Mouse (Mus musculus) lung, embryonic 16.5 days (tissue): Measurements from ENCODE around the gene Mfng. TPM values are rescaled to one million over a fixed set of nuclear protein-coding genes. Genes with fewer than 3 reads are reported as not detected.

Source experiments
- ATAC-seq: fragments of 200-750 bp; cut with Nextera tagmentation; 2 replicates; pipeline ENCODE4 v1.8.0; 2017; ENCODE audit warnings: low read depth, mild to moderate bottlenecking, moderate library complexity
- H3K27ac ChIP-seq: fragments of 300-500 bp; sonication (generic); 2 replicates; pipeline ENCODE4 v1.5.1; 2014; ENCODE audit warnings: mild to moderate bottlenecking, control low read depth, low read length
- H3K27me3 ChIP-seq: fragments of 300-500 bp; sonication (generic); 2 replicates; pipeline ENCODE4 v1.6.1; 2014; ENCODE audit warnings: low read depth, low read length, mixed read lengths; ENCODE audit not compliant: control insufficient read depth, insufficient read depth
- H3K36me3 ChIP-seq: fragments of 300-500 bp; sonication (generic); 2 replicates; pipeline ENCODE4 v1.6.1; 2014; ENCODE audit warnings: low read length; ENCODE audit not compliant: control insufficient read depth, insufficient read depth
- H3K4me1 ChIP-seq: fragments of 300-500 bp; sonication (generic); replicated peaks from 2 replicates; pipeline ENCODE4 v1.6.1; 2014; ENCODE audit warnings: low read length, mixed read lengths; ENCODE audit not compliant: control insufficient read depth, insufficient read depth
- H3K4me2 ChIP-seq: fragments of 300-500 bp; sonication (generic); 2 replicates; pipeline ENCODE4 v1.6.1; 2014; ENCODE audit warnings: low read depth, low read length, control low read depth
- H3K4me3 ChIP-seq: fragments of 300-500 bp; sonication (generic); 2 replicates; pipeline ENCODE4 v1.5.1; 2014; ENCODE audit warnings: mild to moderate bottlenecking, low read length, control low read depth
- H3K9ac ChIP-seq: fragments of 300-500 bp; sonication (generic); 2 replicates; pipeline ENCODE4 v1.6.1; 2014; ENCODE audit warnings: low read length, control low read depth
- H3K9me3 ChIP-seq: fragments of 300-500 bp; sonication (generic); 2 replicates; pipeline ENCODE4 v1.6.1; 2016; ENCODE audit warnings: low read length; ENCODE audit not compliant: control insufficient read depth
- WGBS: fragments of 180-500 bp; shearing (Covaris S2); extraction: QIAGEN DNeasy Blood & Tissue Kit; methylation state at CpG from one replicate; pipeline ENCODE4 v1.1.7; 2014; 5-methylcytosine and 5-hydroxymethylcytosine counted together
- polyA plus RNA-seq: library from polyadenylated mRNA; unstranded; fragments of >200 nt; fragmentation: Nextera tagmentation; extraction: Ambion mirVana; gene quantifications from 2 replicates; pipeline ENCODE4 v1.2.1, GENCODE M21; 2015

Gene Mfng
- 40.8 and 43.1 TPM in 2 replicates for polyA plus RNA-seq

- peak; percentile 83 for ATAC-seq
- Histone ChIP-seq H3K36me3 (peaks cover 12% of the 10 kb centered on the region), H3K27ac (peak within 1 kb of the TSS; percentile 81), H3K9me3 (peaks cover 6% of the 10 kb centered on the region), H3K4me3 (peak within 1 kb of the TSS; percentile 49), H3K27me3 (no peaks in the 10 kb centered on the region), H3K4me1 (peaks cover 4% of the 10 kb centered on the region; the same call in 1 of the 2 replicates), H3K9ac (peak within 1 kb of the TSS; percentile 66), H3K4me2 (peak within 1 kb of the TSS; percentile 51)
- WGBS: 3% methylated on average over 5 of the region's 11 CpGs
Observed at GRCm38 (mm10) chr15:78773290-78773729, at the start of gene Mfng. Gene Mfng (minus strand): TSS chr15:78773475.

- H3K4me3 ChIP-seq: no peak overlapping the region
- ATAC-seq: no peak; the same call in 1 of the 2 replicates
- H3K36me3 ChIP-seq: no peaks in the 10 kb centered on the region
- H3K4me2 ChIP-seq: no peak overlapping the region
- no peak overlapping the region for H3K9ac ChIP-seq
- H3K27ac ChIP-seq: peak overlapping the region; percentile 70
- H3K9me3 ChIP-seq: no peaks in the 10 kb centered on the region
- no peaks in the 10 kb centered on the region for H3K27me3 ChIP-seq
- 62% methylated on average over 6 of the region's 6 CpGs for WGBS
- peaks cover 9% of the 10 kb centered on the region for H3K4me1 ChIP-seq
Observed at GRCm38 (mm10) chr15:78816074-78816391, 42.8 kb upstream of the Mfng start.

- peaks cover 9% of the 10 kb centered on the region for H3K4me1 ChIP-seq
- no peak overlapping the region for H3K4me3 ChIP-seq
- H3K27me3 ChIP-seq: no peaks in the 10 kb centered on the region
- ATAC-seq: peak; percentile 94
- WGBS: 23% methylated on average over 11 of the region's 11 CpGs
- no peaks in the 10 kb centered on the region for H3K36me3 ChIP-seq
- H3K27ac ChIP-seq: peak overlapping the region; percentile 70
- H3K9me3 ChIP-seq: no peaks in the 10 kb centered on the region
- H3K9ac ChIP-seq: no peak overlapping the region
- H3K4me2 ChIP-seq: peak overlapping the region; percentile 25; the same call in 1 of the 2 replicates
Observed at GRCm38 (mm10) chr15:78815314-78816073, 42.2 kb upstream of the Mfng start.

- H3K4me1 ChIP-seq: peaks cover 17% of the 10 kb centered on the region
- no peak overlapping the region for H3K9ac ChIP-seq
- no peak overlapping the region for H3K4me3 ChIP-seq
- H3K36me3 ChIP-seq: no peaks in the 10 kb centered on the region
- no peak overlapping the region for H3K4me2 ChIP-seq
- H3K9me3 ChIP-seq: no peaks in the 10 kb centered on the region
- H3K27me3 ChIP-seq: no peaks in the 10 kb centered on the region
- whole genome bisulfite sequencing: 86% methylated on average over 4 of the region's 4 CpGs
- ATAC-seq: no peak
- no peak overlapping the region for H3K27ac ChIP-seq
Observed at GRCm38 (mm10) chr15:78813603-78814002, 40.3 kb upstream of the Mfng start.

GRCm38 (mm10) chr15:78810146-78810545, 36.9 kb upstream of the Mfng start:
- Histone ChIP-seq H3K27me3 (no peaks in the 10 kb centered on the region), H3K4me2 (no peak overlapping the region), H3K36me3 (no peaks in the 10 kb centered on the region), H3K4me3 (no peak overlapping the region), H3K4me1 (peaks cover 17% of the 10 kb centered on the region), H3K27ac (no peak overlapping the region), H3K9ac (no peak overlapping the region), H3K9me3 (no peaks in the 10 kb centered on the region)
- no peak for ATAC-seq
- WGBS: 38% methylated on average over 9 of the region's 9 CpGs

GRCm38 (mm10) chr15:78809739-78810138, 36.5 kb upstream of the Mfng start:
- no peak for ATAC-seq
- no peak overlapping the region for H3K4me3 ChIP-seq
- 32% methylated on average over 9 of the region's 9 CpGs for WGBS

GRCm38 (mm10) chr15:78808980-78809379, 35.7 kb upstream of the Mfng start:
- no peak for ATAC-seq
- no peaks in the 10 kb centered on the region for H3K27me3 ChIP-seq
- WGBS: 67% methylated on average over 2 of the region's 2 CpGs

More at GRCm38 (mm10) chr15:78809739-78810138, 36.5 kb upstream of the Mfng start:
- Histone ChIP-seq H3K4me1 (peaks cover 17% of the 10 kb centered on the region), H3K9me3 (no peaks in the 10 kb centered on the region), H3K9ac (no peak overlapping the region), H3K4me2 (no peak overlapping the region), H3K27ac (no peak overlapping the region), H3K36me3 (no peaks in the 10 kb centered on the region), H3K27me3 (no peaks in the 10 kb centered on the region)

GRCm38 (mm10) chr15:78807141-78807540, 33.9 kb upstream of the Mfng start:
- Histone ChIP-seq H3K4me1 (peaks cover 37% of the 10 kb centered on the region), H3K27me3 (no peaks in the 10 kb centered on the region), H3K9ac (no peak overlapping the region), H3K27ac (no peak overlapping the region), H3K9me3 (no peaks in the 10 kb centered on the region), H3K4me2 (no peak overlapping the region), H3K36me3 (no peaks in the 10 kb centered on the region), H3K4me3 (no peak overlapping the region)
- WGBS: 65% methylated on average over 3 of the region's 3 CpGs
- ATAC-seq: no peak

More at GRCm38 (mm10) chr15:78808980-78809379, 35.7 kb upstream of the Mfng start:
- no peak overlapping the region for H3K27ac ChIP-seq
- H3K36me3 ChIP-seq: no peaks in the 10 kb centered on the region
- H3K4me3 ChIP-seq: no peak overlapping the region
- peaks cover 23% of the 10 kb centered on the region for H3K4me1 ChIP-seq
- no peaks in the 10 kb centered on the region for H3K9me3 ChIP-seq
- H3K4me2 ChIP-seq: no peak overlapping the region
- no peak overlapping the region for H3K9ac ChIP-seq

- peaks cover 41% of the 10 kb centered on the region for H3K4me1 ChIP-seq
- H3K27ac ChIP-seq: no peak overlapping the region
- no peak for ATAC-seq
- H3K36me3 ChIP-seq: no peaks in the 10 kb centered on the region
- 21% methylated on average over 2 of the region's 2 CpGs for WGBS
- no peak overlapping the region for H3K4me3 ChIP-seq
- H3K9ac ChIP-seq: no peak overlapping the region
- H3K4me2 ChIP-seq: no peak overlapping the region
- no peaks in the 10 kb centered on the region; the same call in 1 of the 2 replicates for H3K27me3 ChIP-seq
- no peaks in the 10 kb centered on the region for H3K9me3 ChIP-seq
Observed at GRCm38 (mm10) chr15:78806614-78807013, 33.3 kb upstream of the Mfng start.
